Mouse (Mus musculus): ENCODE measurements around the gene Jup. TPM values are rescaled to one million over a fixed set of nuclear protein-coding genes. Genes with fewer than 3 reads are reported as not detected.
"Not testable (repeated sequence)": the region's sequence is repeated elsewhere in the genome, so short reads cannot be mapped to it uniquely, and the experiment has no call there.

Jup gene
- polyA plus RNA-seq, 1 experiment from 2014 or later, result 106 TPM

DNA sequence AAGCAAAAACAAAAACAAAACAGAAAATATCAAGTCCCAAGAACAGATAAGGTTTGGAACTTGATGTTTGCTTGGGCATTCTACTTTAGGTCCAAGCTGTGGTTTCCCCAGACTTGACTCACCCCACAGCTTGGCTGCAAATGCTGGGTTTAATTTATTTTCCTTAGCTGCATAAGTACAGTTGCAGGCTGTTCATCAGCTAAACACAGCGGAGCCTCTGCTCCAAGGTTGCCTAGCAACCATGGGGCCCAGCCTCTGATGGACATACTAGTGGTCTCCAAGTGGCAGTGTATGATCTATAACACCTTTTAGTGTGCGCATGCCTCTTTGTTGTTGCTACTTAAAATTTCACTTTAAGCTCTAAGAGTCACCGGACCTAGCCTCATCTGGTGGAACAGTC lies 61.8 kb downstream of the Jup start:
- no peak overlapping the region for H3K4me2 ChIP-seq (ENCODE audit: low read length)
- no peak overlapping the region for H3K9ac ChIP-seq (ENCODE audit: low read length)
- DNase-seq (ENCODE audit: low spot score) (no peak), ATAC-seq (replicated peaks; ENCODE audit: low FRiP score, low TSS enrichment, low read depth) (peak; percentile 54; the same call in 1 of the 2 replicates)
- H3K4me3 ChIP-seq (ENCODE audit: low read depth, low read length), result no peak overlapping the region
- H3K27me3 ChIP-seq (replicated peaks; ENCODE audit: control insufficient read depth, insufficient read depth, low read length), result no peaks in the 10 kb centered on the region
- H3K27ac ChIP-seq (ENCODE audit: low read depth), result peak overlapping the region; percentile 18; the same call in 1 of the 2 replicates
- H3K4me1 ChIP-seq (replicated peaks; ENCODE audit: control insufficient read depth, insufficient read depth, low read length), result peaks cover 7% of the 10 kb centered on the region; the same call in 1 of the 2 replicates
- no peaks in the 10 kb centered on the region for H3K9me3 ChIP-seq (ENCODE audit: control insufficient read depth, low read length)
- no peaks in the 10 kb centered on the region for H3K36me3 ChIP-seq (ENCODE audit: control insufficient read depth, insufficient read depth, low read length)
- 23% methylated on average over 3 of the region's 3 CpGs for WGBS

DNA sequence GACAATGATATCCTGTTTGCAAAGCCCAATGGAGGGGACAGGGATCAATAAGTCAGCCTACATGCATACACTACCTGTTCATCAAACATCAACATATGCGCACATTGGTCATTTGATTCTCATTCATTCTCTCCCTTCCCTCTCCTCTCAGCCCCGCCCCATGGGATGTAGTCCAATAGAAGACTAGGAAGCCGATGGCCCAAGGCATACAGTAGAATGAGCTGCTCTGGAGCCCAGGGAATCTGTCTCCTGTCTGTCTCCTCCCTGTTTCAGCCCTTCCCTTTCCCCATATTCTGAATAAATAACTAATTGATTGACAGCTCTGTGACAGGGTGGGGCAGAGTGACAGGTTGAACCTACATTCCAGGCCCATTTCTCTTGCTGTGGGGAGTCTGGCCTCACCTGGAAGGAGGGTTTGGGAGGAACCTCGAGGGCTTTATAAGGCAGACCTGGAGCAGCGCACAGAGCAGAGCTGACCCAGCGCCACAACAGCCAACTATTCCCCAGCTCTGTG lies 63.6 kb downstream of the Jup start, which contains the start of gene Gast:
TSS of gene Gast (plus strand) at position 464 of the 514 bp plus-strand sequence.
- 84% methylated on average over 6 of the region's 6 CpGs for WGBS
- no peaks in the 10 kb centered on the region for H3K36me3 ChIP-seq (ENCODE audit: control insufficient read depth, insufficient read depth, low read length)
- H3K4me1 ChIP-seq (replicated peaks; ENCODE audit: control insufficient read depth, insufficient read depth, low read length), result peaks cover 7% of the 10 kb centered on the region; the same call in 1 of the 2 replicates
- DNase-seq (ENCODE audit: low spot score) (no peak), ATAC-seq (replicated peaks; ENCODE audit: low FRiP score, low TSS enrichment, low read depth) (no peak)
- no peak within 1 kb of the TSS for H3K9ac ChIP-seq (ENCODE audit: low read length)
- no peaks in the 10 kb centered on the region for H3K27me3 ChIP-seq (replicated peaks; ENCODE audit: control insufficient read depth, insufficient read depth, low read length)
- H3K4me2 ChIP-seq (ENCODE audit: low read length), result no peak within 1 kb of the TSS
- no peak within 1 kb of the TSS for H3K4me3 ChIP-seq (ENCODE audit: low read depth, low read length)
- no peak within 1 kb of the TSS for H3K27ac ChIP-seq (ENCODE audit: low read depth)
- H3K9me3 ChIP-seq (ENCODE audit: control insufficient read depth, low read length), result no peaks in the 10 kb centered on the region

DNA sequence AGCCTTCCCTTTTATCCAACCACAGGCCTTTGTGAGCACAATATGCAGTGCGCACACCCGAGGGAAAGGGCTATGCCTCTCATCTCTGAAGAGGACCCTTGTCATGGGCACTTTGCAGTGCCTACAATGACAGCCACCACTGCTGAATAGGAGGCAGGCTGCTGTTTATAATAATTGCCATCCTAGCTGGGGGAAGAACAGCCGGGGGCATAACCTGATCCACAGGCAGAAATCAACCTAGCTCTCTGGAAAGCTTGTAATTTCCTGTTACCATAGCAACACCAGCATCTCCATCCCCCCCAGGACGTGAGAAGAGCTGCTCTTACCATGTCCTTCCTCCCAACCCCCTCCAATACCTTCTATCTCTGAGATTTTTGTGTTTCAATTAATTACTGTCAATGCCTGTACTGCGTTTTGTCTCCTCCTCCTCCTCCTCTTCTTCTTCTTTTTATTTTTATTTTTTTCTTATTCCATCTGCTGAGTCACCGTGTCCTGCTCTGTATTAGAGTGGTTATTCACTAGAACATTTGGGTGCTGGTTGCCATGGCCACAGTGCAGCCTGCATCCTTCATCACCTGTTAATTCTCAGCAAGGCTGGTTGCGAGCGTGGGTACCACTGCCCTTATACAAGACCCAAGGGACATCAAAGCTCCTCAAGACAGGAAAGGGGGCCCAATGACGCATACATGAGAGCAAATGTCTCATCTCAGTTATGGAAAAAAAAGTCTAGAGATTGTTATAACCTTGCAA lies 64.6 kb downstream of the Jup start:
- Histone ChIP-seq H3K4me2 (ENCODE audit: low read length) (no peak overlapping the region), H3K4me3 (ENCODE audit: low read depth, low read length) (no peak overlapping the region), H3K27me3 (replicated peaks; ENCODE audit: control insufficient read depth, insufficient read depth, low read length) (no peaks in the 10 kb centered on the region), H3K9ac (ENCODE audit: low read length) (no peak overlapping the region), H3K4me1 (replicated peaks; ENCODE audit: control insufficient read depth, insufficient read depth, low read length) (peaks cover 7% of the 10 kb centered on the region; the same call in 1 of the 2 replicates), H3K36me3 (ENCODE audit: control insufficient read depth, insufficient read depth, low read length) (no peaks in the 10 kb centered on the region), H3K27ac (ENCODE audit: low read depth) (no peak overlapping the region), H3K9me3 (ENCODE audit: control insufficient read depth, low read length) (no peaks in the 10 kb centered on the region)
- DNase-seq (ENCODE audit: low spot score) (no peak), ATAC-seq (replicated peaks; ENCODE audit: low FRiP score, low TSS enrichment, low read depth) (no peak)
- 58% methylated on average over 9 of the region's 9 CpGs for WGBS

DNA sequence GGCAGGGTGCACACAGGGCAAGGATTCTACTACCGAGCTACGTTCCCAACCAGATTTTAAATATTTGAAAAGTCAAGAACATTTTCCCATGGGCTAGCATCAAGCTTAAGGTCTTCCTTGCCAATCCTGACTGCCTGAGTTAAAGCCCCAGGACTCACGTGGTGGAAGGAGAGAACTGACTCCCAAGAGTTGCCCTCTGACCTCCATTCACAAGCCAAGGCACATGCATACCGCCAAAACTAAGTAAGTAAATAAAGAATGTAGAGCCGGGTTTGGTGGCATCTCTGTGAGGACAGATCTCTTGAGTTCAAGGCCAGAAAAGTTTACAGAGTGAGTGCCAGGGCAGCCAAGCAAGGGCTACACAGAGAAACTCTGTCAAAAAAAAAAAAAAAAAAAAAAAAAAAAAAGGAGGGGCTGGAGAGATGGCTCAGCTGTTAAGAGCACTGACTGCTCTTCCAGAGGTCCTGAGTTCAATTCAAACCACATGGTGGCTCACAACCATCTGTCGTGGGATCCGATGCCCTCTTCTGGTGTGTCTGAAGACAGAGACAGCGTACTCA lies 66.7 kb downstream of the Jup start:
- H3K27me3 ChIP-seq (replicated peaks; ENCODE audit: control insufficient read depth, insufficient read depth, low read length); H3K4me3 ChIP-seq (ENCODE audit: low read depth, low read length); H3K9me3 ChIP-seq (ENCODE audit: control insufficient read depth, low read length); ATAC-seq (replicated peaks; ENCODE audit: low FRiP score, low TSS enrichment, low read depth); H3K27ac ChIP-seq (ENCODE audit: low read depth); H3K9ac ChIP-seq (ENCODE audit: low read length); H3K36me3 ChIP-seq (ENCODE audit: control insufficient read depth, insufficient read depth, low read length); DNase-seq (ENCODE audit: low spot score); H3K4me1 ChIP-seq (replicated peaks; ENCODE audit: control insufficient read depth, insufficient read depth, low read length); H3K4me2 ChIP-seq (ENCODE audit: low read length): not testable (repeated sequence)
- 54% methylated on average over 8 of the region's 8 CpGs for WGBS

DNA sequence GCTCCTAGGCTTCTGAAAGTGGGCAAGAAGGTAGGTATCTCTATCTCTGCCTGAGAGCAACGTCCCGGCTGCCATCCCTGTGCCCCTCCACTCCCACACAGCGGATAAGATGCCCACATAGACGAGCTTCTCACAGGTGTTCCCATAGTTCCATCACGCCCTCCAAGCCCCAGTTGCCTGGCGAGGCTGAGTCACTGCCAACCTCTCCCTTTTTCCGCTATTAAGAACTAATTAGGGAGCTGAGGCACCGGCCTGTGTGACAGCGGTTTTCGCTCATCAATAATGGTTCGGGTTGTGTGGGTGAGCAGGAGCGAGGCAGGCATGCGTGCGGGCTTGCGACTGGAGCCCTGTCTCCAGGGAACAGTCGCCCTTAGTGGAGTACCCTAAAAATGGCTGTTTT lies 67.3 kb downstream of the Jup start:
- DNase-seq (ENCODE audit: low spot score), result no peak
- H3K36me3 ChIP-seq (ENCODE audit: control insufficient read depth, insufficient read depth, low read length), result no peaks in the 10 kb centered on the region
- no peak overlapping the region for H3K27ac ChIP-seq (ENCODE audit: low read depth)
- no peak overlapping the region for H3K4me3 ChIP-seq (ENCODE audit: low read depth, low read length)
- no peak overlapping the region for H3K9ac ChIP-seq (ENCODE audit: low read length)
- 67% methylated on average over 16 of the region's 16 CpGs for WGBS
- no peak overlapping the region for H3K4me2 ChIP-seq (ENCODE audit: low read length)
- no peaks in the 10 kb centered on the region for H3K27me3 ChIP-seq (replicated peaks; ENCODE audit: control insufficient read depth, insufficient read depth, low read length)
- H3K9me3 ChIP-seq (ENCODE audit: control insufficient read depth, low read length), result no peaks in the 10 kb centered on the region
- no peaks in the 10 kb centered on the region for H3K4me1 ChIP-seq (replicated peaks; ENCODE audit: control insufficient read depth, insufficient read depth, low read length)
- ATAC-seq (replicated peaks; ENCODE audit: low FRiP score, low TSS enrichment, low read depth), result no peak

DNA sequence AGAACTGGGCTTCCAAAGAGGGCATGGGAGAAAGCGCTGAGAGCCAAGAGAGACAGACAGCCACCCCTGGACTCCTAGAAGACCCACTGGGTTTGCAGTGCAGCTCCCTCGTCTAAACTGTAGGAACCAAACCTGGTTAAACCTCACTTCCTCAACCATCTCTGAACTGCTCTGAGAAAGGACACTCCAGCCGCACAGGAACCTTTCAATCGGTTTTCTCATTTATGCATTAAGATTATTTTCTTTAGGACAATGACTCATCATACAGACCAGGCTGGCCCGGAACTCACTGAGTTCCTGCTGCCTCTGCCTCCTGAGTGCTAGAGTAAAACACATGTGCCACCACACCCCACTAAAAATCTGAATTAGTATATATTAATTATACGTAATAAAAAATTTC lies 69.8 kb downstream of the Jup start:
- no peak for ATAC-seq (replicated peaks; ENCODE audit: low FRiP score, low TSS enrichment, low read depth)

DNA sequence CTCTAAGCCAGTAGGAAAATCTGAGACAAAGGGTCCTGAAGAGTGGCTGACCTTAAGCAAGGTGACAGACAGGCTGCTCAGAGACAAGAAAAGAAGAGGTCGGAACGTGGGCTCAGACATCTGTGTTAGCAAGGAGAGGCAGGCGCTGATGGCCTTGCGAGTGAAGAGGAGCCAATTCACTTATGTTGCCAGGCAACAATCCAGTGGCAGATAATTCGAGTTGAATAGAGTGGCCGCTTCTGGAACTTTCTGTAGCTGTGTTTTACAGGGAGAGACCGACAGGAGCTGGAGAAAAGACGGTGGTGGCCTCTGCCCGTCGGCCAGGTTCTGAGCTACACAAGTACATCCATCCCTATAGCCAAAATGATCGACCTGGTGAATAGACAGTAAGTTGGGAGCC lies 70.2 kb downstream of the Jup start:
- no peaks in the 10 kb centered on the region for H3K9me3 ChIP-seq (ENCODE audit: control insufficient read depth, low read length)
- peaks cover 5% of the 10 kb centered on the region for H3K36me3 ChIP-seq (ENCODE audit: control insufficient read depth, insufficient read depth, low read length)
- DNase-seq (ENCODE audit: low spot score) (no peak), ATAC-seq (replicated peaks; ENCODE audit: low FRiP score, low TSS enrichment, low read depth) (no peak)
- H3K9ac ChIP-seq (ENCODE audit: low read length), result no peak overlapping the region
- no peak overlapping the region for H3K27ac ChIP-seq (ENCODE audit: low read depth)
- 73% methylated on average over 11 of the region's 11 CpGs for WGBS
- no peak overlapping the region for H3K4me2 ChIP-seq (ENCODE audit: low read length)
- H3K4me3 ChIP-seq (ENCODE audit: low read depth, low read length), result no peak overlapping the region
- H3K27me3 ChIP-seq (replicated peaks; ENCODE audit: control insufficient read depth, insufficient read depth, low read length), result no peaks in the 10 kb centered on the region
- H3K4me1 ChIP-seq (replicated peaks; ENCODE audit: control insufficient read depth, insufficient read depth, low read length), result no peaks in the 10 kb centered on the region

More for the DNA sequence above, 69.8 kb downstream of the Jup start:
- Histone ChIP-seq H3K27ac (ENCODE audit: low read depth) (no peak overlapping the region), H3K27me3 (replicated peaks; ENCODE audit: control insufficient read depth, insufficient read depth, low read length) (no peaks in the 10 kb centered on the region), H3K4me1 (replicated peaks; ENCODE audit: control insufficient read depth, insufficient read depth, low read length) (no peaks in the 10 kb centered on the region), H3K9ac (ENCODE audit: low read length) (no peak overlapping the region), H3K4me2 (ENCODE audit: low read length) (no peak overlapping the region), H3K4me3 (ENCODE audit: low read depth, low read length) (no peak overlapping the region), H3K9me3 (ENCODE audit: control insufficient read depth, low read length) (no peaks in the 10 kb centered on the region), H3K36me3 (ENCODE audit: control insufficient read depth, insufficient read depth, low read length) (peaks cover under 1% of the 10 kb centered on the region; the same call in 1 of the 2 replicates)
- DNase-seq (ENCODE audit: low spot score), result no peak
- WGBS, result 83% methylated on average over 6 of the region's 6 CpGs

DNA sequence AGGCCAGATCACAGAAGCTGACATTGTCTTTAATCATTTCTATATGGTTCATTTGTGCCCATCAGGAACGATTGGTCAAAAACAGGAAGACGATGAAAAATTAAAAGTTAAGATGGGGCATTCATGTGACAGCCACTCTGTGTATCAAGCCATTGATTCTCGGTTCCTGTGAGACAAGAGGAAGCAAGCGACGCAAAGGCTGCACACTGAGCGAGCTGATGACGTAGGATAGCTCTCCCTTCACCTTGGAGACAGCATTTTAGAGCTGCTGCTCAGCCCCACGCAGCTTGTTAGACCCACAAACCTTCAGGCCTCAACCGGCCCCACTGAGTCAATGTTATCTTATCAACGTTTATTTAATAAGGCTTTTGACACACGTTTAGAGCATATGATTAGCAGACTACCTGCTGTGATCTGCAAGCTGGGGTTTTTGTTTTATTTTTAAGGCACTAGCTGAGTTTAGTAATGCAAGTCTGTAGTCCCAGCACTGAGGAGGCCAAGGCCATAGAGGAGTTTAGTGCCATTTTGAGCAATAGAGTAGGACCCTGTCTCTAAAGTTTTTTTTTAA lies 72.4 kb downstream of the Jup start:
- Histone ChIP-seq H3K27ac (ENCODE audit: low read depth) (no peak overlapping the region), H3K36me3 (ENCODE audit: control insufficient read depth, insufficient read depth, low read length) (peaks cover 22% of the 10 kb centered on the region), H3K4me2 (ENCODE audit: low read length) (no peak overlapping the region), H3K9me3 (ENCODE audit: control insufficient read depth, low read length) (no peaks in the 10 kb centered on the region), H3K27me3 (replicated peaks; ENCODE audit: control insufficient read depth, insufficient read depth, low read length) (no peaks in the 10 kb centered on the region), H3K4me3 (ENCODE audit: low read depth, low read length) (no peak overlapping the region), H3K9ac (ENCODE audit: low read length) (no peak overlapping the region), H3K4me1 (replicated peaks; ENCODE audit: control insufficient read depth, insufficient read depth, low read length) (0 out of 2 replicates have a peak, but pooled peaks cover 3% of the 10 kb centered on the region)
- no peak for DNase-seq (ENCODE audit: low spot score)
- ATAC-seq (replicated peaks; ENCODE audit: low FRiP score, low TSS enrichment, low read depth), result no peak
- WGBS, result 74% methylated on average over 11 of the region's 11 CpGs
